Mouse (Mus musculus) ovary, postnatal 36 days (tissue): ENCODE measurements at regions not wholly inside any gene's neighbourhood (a gene's known extent, or its start where the extent isn't known, plus 50 kb on each side); places are given as distances from the start of the nearest gene placed in this dataset.

Experiments used
- DNase-seq: peaks from one replicate; pipeline ENCODE4 v3.0.0; 2022; ENCODE audit warnings: low spot score, mixed read lengths

DNA sequence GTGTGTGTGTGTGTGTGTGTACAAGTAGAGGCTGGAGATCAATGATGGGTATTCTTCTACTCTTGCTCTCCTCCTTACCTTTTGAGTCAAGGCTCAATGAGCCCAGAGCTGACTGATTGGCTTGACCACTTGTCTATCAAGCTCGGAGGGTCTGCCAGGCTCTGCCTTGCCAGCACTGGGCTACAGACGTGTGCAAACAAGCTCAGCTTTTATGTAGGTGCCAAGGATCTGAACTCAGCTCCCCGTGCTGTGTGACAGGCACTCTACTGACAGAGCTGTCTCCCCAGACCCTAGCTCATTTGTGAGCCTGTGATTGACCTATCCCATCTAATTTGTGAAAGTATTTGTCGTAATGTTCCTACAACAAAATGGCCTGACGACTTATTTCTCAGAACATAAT, 54.2 kb upstream of the Cdc42bpa start:
- DNase-seq, result no peak

- no peak for DNase-seq
Measured at GRCm38 (mm10) chr1:179892711-179893110, 67.6 kb upstream of the Cdc42bpa start.

- no peak for DNase-seq
Measured at GRCm38 (mm10) chr1:179887921-179888320, 72.4 kb upstream of the Cdc42bpa start.

DNA sequence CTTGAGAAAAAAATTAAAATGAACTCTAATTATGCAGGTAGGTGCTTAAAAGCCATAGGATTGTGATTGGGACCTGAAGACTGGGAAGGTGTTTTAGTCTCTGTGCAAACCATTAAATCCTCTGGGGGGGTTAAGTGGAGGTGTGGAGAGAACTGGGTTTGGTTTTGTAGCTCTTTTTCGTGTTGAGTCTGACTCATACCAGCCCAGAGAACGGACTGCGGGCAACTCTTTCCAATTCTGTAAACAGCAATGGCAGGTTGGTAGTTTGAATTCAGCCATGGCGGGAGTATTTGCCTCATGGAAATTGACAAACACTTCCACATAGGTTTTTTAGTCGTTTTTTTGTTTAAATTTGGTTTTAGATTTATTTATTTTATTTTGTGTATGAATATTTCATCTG, 77.7 kb upstream of the Ahctf1 start:
- DNase-seq, result no peak

- no peak for DNase-seq
Measured at GRCm38 (mm10) chr1:179877893-179878292, 74.4 kb upstream of the Ahctf1 start.

- DNase-seq, result no peak
Measured at GRCm38 (mm10) chr1:179873772-179874555, 70.5 kb upstream of the Ahctf1 start.

- no peak for DNase-seq
Measured at GRCm38 (mm10) chr1:179871961-179872360, 68.5 kb upstream of the Ahctf1 start.

DNA sequence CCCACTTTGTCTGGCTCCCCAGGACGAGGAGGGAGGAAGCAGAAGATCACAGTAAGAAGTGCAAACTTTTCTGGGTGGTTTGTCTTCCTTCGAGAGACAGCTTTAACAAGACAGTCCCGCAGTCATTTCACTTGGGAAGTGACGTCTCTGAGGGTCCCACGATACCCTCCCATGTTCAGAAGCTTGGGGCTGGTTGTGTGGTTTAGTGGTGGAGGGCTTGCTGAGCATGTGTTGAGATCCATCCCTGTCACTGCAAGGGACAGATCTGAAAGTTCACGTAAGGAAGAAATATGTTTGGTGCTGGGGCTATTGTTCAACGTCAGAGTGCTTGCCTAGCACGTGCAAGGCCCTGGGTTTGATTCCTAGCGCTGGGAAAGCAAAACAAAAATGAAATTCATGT, 65.2 kb upstream of the Ahctf1 start:
- DNase-seq, result no peak

- no peak for DNase-seq
Measured at GRCm38 (mm10) chr1:179867493-179867892, 64.0 kb upstream of the Ahctf1 start.

- no peak for DNase-seq
Measured at GRCm38 (mm10) chr1:179866056-179866772, 62.7 kb upstream of the Ahctf1 start.

DNA sequence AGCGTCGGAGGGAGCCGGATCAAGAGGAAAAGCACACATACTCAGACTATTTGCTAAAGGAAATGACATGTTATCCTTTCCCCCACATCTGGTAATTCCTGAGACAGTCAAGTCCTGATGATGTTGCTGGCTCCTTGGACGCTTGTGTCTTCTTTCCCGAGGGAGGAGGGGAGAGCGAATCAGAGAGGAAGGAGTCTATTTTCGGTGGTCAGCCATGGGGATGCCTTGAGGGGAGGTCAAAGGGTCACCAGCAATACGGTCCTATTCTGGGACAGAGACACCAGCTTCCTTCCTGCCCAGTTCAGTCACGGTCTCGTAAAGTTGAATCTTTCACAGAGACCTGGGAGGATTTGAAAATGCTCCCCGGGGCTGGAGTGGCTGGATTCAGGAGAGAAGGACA, 62.1 kb upstream of the Ahctf1 start:
- no peak for DNase-seq

DNA sequence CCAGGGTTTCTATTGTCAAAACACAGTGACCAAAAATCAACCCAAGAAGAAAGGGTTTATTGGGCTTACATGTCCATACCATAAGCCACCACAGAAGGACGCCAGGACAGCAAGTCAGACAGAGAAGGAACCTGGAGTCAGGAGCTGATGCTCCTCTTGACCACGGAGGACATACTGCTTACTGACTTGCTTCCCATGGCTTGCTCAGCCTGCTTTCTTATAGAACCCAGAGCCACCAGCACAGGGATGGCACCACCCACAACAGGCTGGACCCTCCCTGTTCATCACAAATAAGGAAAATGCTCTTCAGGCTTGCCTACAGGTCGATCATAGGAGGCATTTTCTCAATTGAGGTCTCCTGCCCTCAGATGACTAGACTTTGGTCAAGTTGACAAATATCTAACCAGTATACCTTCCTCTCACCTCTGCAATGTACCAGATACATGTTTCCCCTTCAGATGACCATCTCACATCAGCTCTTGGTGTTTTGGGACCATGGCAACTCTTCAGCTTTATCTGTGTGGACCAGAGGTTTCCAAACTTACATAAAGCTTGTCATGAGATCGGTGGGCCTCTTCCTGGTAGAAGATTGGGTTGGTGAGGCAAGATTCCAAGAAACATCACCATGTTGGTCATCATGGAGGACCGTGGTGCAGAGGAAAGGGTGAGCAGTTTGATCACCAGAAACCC, 61.2 kb upstream of the Ahctf1 start:
- DNase-seq, result no peak

DNA sequence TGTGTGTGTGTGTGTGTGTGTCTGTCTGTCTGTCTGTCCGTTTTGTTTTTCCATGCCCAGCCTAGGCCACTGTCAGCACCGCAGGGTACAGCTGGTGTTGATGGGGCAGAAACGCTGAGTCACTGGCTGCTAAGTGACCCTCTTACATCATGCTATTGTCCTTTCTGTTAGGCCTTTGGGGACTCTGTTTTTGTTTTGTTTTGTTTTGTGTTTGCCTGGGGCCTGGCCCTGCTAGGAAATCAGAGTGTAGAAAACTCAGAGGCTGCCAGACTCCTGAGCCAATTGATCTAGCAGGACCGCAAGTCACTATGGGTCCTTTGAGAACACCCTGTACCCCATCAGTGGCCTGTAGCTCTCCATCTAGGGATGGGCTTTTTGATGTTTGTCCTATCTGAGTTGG, 59.9 kb upstream of the Ahctf1 start:
- no peak for DNase-seq

DNA sequence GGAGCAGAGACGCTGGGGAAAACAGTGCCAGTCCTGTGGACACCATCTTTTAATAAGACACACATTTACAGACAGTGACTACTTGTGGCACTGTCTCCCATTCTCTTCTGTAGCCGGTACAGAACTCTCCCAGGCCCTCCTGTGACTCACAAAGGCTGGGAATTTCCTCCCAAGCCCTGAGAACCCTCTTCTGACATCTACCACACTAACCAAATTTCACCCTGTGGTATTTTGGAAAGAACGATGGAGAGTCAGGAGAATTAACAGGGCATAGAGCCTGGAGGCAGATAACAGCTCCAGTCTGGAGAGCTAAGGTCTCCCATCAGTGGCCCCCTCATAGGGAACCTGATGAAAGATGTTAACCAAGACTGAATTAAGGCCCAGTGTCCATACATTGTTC, 59.5 kb upstream of the Ahctf1 start:
- no peak for DNase-seq

DNA sequence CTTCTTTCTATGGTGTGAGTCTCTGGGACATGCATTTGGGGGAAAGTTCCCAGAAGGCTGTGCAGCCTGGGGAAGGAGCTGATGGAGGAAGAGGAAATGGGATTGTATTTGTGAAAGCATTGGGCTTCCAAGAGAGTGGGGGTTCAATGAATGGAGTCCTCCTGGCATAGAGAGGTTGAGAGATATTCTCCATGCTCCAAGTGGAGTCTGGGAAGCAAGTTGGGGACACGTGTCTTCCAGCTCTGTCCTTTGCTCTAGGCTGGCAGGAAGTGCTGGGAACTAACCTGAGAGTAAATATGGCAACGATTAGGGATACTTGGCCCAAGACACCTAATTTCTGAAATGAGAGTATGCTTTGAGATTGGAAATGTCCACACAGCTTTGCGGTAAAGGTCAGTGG, 58.3 kb upstream of the Ahctf1 start:
- DNase-seq, result no peak

- DNase-seq, result no peak
Measured at GRCm38 (mm10) chr1:179859552-179859902, 56.0 kb upstream of the Ahctf1 start.

GRCm38 (mm10) chr1:179858780-179859551, 55.5 kb upstream of the Ahctf1 start:
- no peak for DNase-seq

- peak; percentile 24 for DNase-seq
Measured at GRCm38 (mm10) chr1:179854288-179854965, 50.9 kb upstream of the Ahctf1 start.
